Mouse (Mus musculus) stomach, postnatal 0 days (tissue): Measurements from ENCODE around the gene Ctsw. TPM values are rescaled to one million over a fixed set of nuclear protein-coding genes. Genes with fewer than 3 reads are reported as not detected.

Source experiments
- ATAC-seq: fragments of 200-750 bp; cut with Nextera tagmentation; 2 replicates; pipeline ENCODE4 v1.8.0; 2017; ENCODE audit not compliant: low FRiP score, low TSS enrichment
- DNase-seq: peaks from one replicate; pipeline ENCODE4 v3.0.0-alpha.2; 2016; ENCODE audit warnings: low spot score
- H3K27ac ChIP-seq: fragments of 300-500 bp; sonication (generic); replicated peaks from 2 replicates; pipeline ENCODE4 v1.5.1; 2014; ENCODE audit warnings: mild to moderate bottlenecking, control low read depth
- H3K27me3 ChIP-seq: fragments of 300-500 bp; sonication (generic); 2 replicates; pipeline ENCODE4 v1.6.1; 2014; ENCODE audit warnings: low read length; ENCODE audit not compliant: control insufficient read depth, insufficient read depth
- H3K36me3 ChIP-seq: fragments of 300-500 bp; sonication (generic); 2 replicates; pipeline ENCODE4 v1.6.1; 2014; ENCODE audit warnings: low read length, mixed read lengths; ENCODE audit not compliant: control insufficient read depth, insufficient read depth
- H3K4me1 ChIP-seq: fragments of 300-500 bp; sonication (generic); replicated peaks from 2 replicates; pipeline ENCODE4 v1.6.1; 2014; ENCODE audit warnings: antibody characterized with exemption; ENCODE audit not compliant: control insufficient read depth, insufficient read depth
- H3K4me2 ChIP-seq: fragments of 300-500 bp; sonication (generic); replicated peaks from 2 replicates; pipeline ENCODE4 v1.6.1; 2014; ENCODE audit warnings: low read depth, mild to moderate bottlenecking, control low read depth, moderate library complexity
- H3K4me3 ChIP-seq: fragments of 300-500 bp; sonication (generic); 2 replicates; pipeline ENCODE4 v1.5.1; 2014; ENCODE audit warnings: low read depth, low read length, control low read depth
- H3K9ac ChIP-seq: fragments of 300-500 bp; sonication (generic); 2 replicates; pipeline ENCODE4 v1.6.1; 2014; ENCODE audit warnings: mild to moderate bottlenecking, low read length, control low read depth, mixed read lengths
- H3K9me3 ChIP-seq: fragments of 300-500 bp; sonication (generic); 2 replicates; pipeline ENCODE4 v1.6.1; 2016; ENCODE audit warnings: low read length; ENCODE audit not compliant: control insufficient read depth
- CTCF ChIP-seq: IDR thresholded peaks from 2 replicates; pipeline ENCODE4 v1.5.1; 2016; ENCODE audit warnings: antibody characterized with exemption, low read depth, mild to moderate bottlenecking, moderate library complexity
- EP300 ChIP-seq: optimal IDR thresholded peaks from 2 replicates; pipeline ENCODE3; 2016; ENCODE audit warnings: antibody characterized with exemption
- WGBS: fragments of 180-500 bp; shearing (Covaris S2); extraction: QIAGEN DNeasy Blood & Tissue Kit; methylation state at CpG from one replicate; pipeline ENCODE4 v1.1.7; 2014; 5-methylcytosine and 5-hydroxymethylcytosine counted together
- polyA plus RNA-seq: library from polyadenylated mRNA; unstranded; fragments of >200 nt; fragmentation: Nextera tagmentation; extraction: Ambion mirVana; gene quantifications from 2 replicates; pipeline ENCODE4 v1.2.1, GENCODE M21; 2015

The Ctsw gene
- polyA plus RNA-seq, 1 experiment from 2014 or later, result 0.29 TPM

- Histone ChIP-seq H3K27me3 (no peaks in the 10 kb centered on the region), H3K36me3 (peaks cover 5% of the 10 kb centered on the region), H3K4me1 (peaks cover 2% of the 10 kb centered on the region; the same call in 1 of the 2 replicates), H3K4me2 (peak overlapping the region; percentile 91), H3K27ac (peak overlapping the region; percentile 98), H3K9me3 (no peaks in the 10 kb centered on the region), H3K4me3 (peak overlapping the region; percentile 82), H3K9ac (peak overlapping the region; percentile 91)
- under 1% methylated on average over 69 of the region's 70 CpGs for WGBS
- DNase-seq (peak; percentile 94), ATAC-seq (peak; percentile 86)
- peak; percentile 18; the same call in 1 of the 2 replicates for TF ChIP-seq CTCF
- no peak for TF ChIP-seq EP300
Measured at GRCm38 (mm10) chr19:5456922-5457745, 11.2 kb downstream of the Ctsw start.

GRCm38 (mm10) chr19:5456241-5456921 lies 11.9 kb downstream of the Ctsw start:
- H3K36me3 ChIP-seq, result peaks cover 5% of the 10 kb centered on the region
- peak overlapping the region; percentile 91 for H3K4me2 ChIP-seq
- H3K4me3 ChIP-seq, result peak overlapping the region; percentile 82
- DNase-seq, result no peak
- H3K9me3 ChIP-seq, result no peaks in the 10 kb centered on the region
- peak overlapping the region; percentile 91 for H3K9ac ChIP-seq
- TF ChIP-seq EP300 (no peak), CTCF (no peak)
- H3K4me1 ChIP-seq, result peaks cover 2% of the 10 kb centered on the region; the same call in 1 of the 2 replicates
- WGBS, result 4% methylated on average over 25 of the region's 26 CpGs
- no peaks in the 10 kb centered on the region for H3K27me3 ChIP-seq
- ATAC-seq, result peak; percentile 8
- peak overlapping the region; percentile 98 for H3K27ac ChIP-seq

GRCm38 (mm10) chr19:5455568-5455967 lies 12.7 kb downstream of the Ctsw start:
- Histone ChIP-seq H3K36me3 (peaks cover 5% of the 10 kb centered on the region), H3K4me3 (peak overlapping the region; percentile 82), H3K4me1 (peaks cover 2% of the 10 kb centered on the region; the same call in 1 of the 2 replicates), H3K27me3 (no peaks in the 10 kb centered on the region), H3K27ac (no peak overlapping the region; the same call in 1 of the 2 replicates), H3K9me3 (no peaks in the 10 kb centered on the region), H3K4me2 (peak overlapping the region; percentile 91), H3K9ac (peak overlapping the region; percentile 91)
- ATAC-seq, result no peak
- WGBS, result 47% methylated on average over 8 of the region's 8 CpGs
- TF ChIP-seq EP300 (no peak), CTCF (no peak)
- no peak for DNase-seq

GRCm38 (mm10) chr19:5455037-5455436 lies 13.3 kb downstream of the Ctsw start:
- no peak for DNase-seq
- ATAC-seq, result no peak
- 72% methylated on average over 12 of the region's 12 CpGs for WGBS
- H3K4me2 ChIP-seq, result peak overlapping the region; percentile 91
- peaks cover 2% of the 10 kb centered on the region; the same call in 1 of the 2 replicates for H3K4me1 ChIP-seq
- H3K4me3 ChIP-seq, result peak overlapping the region; percentile 82
- peaks cover 5% of the 10 kb centered on the region for H3K36me3 ChIP-seq
- no peak for TF ChIP-seq CTCF
- TF ChIP-seq EP300, result no peak
- H3K27ac ChIP-seq, result no peak overlapping the region
- no peaks in the 10 kb centered on the region for H3K27me3 ChIP-seq
- H3K9me3 ChIP-seq, result no peaks in the 10 kb centered on the region
- peak overlapping the region; percentile 91; the same call in 1 of the 2 replicates for H3K9ac ChIP-seq

- H3K4me1 ChIP-seq, result peaks cover 2% of the 10 kb centered on the region; the same call in 1 of the 2 replicates
Measured at GRCm38 (mm10) chr19:5451766-5452165, 16.5 kb downstream of the Ctsw start.

More at GRCm38 (mm10) chr19:5451766-5452165, 16.5 kb downstream of the Ctsw start:
- H3K9me3 ChIP-seq, result no peaks in the 10 kb centered on the region
- H3K27me3 ChIP-seq, result peaks cover 3% of the 10 kb centered on the region; the same call in 1 of the 2 replicates
- no peak for ATAC-seq
- H3K27ac ChIP-seq, result no peak overlapping the region
- H3K4me2 ChIP-seq, result no peak overlapping the region
- DNase-seq, result no peak
- peaks cover 5% of the 10 kb centered on the region for H3K36me3 ChIP-seq
- no peak overlapping the region for H3K4me3 ChIP-seq
- no peak for TF ChIP-seq CTCF
- no peak for TF ChIP-seq EP300
- WGBS, result 75% methylated on average over 6 of the region's 6 CpGs
- no peak overlapping the region for H3K9ac ChIP-seq
